Mouse (Mus musculus): ENCODE data around the gene Zfp69. TPM values are rescaled to one million over a fixed set of nuclear protein-coding genes. Genes with fewer than 3 reads are reported as not detected.
A peak's percentile ranks its signal among the peaks of the same experiment; 100 is the strongest.

The Zfp69 gene
- 1.0 and 2.3 TPM in 2 replicates for total RNA-seq (2015)
- 0.85 and 0.92 TPM in 2 replicates for total RNA-seq (2017)

GRCm38 (mm10) chr4:120951428-120951973 is at the start of gene Zfp69:
Gene Zfp69, minus strand, starts transcription at chr4:120951699.
- ATAC-seq (ENCODE audit: poor library complexity, severe bottlenecking) = peak; percentile 92

- no peak for ATAC-seq (ENCODE audit: poor library complexity, severe bottlenecking)
These were observed 49.5 kb upstream of the Zfp69 start for GRCm38 (mm10) chr4:121001042-121001441.

GRCm38 (mm10) chr4:120995911-120996310 is 44.4 kb upstream of the Zfp69 start:
- no peak for ATAC-seq (ENCODE audit: poor library complexity, severe bottlenecking)

DNA sequence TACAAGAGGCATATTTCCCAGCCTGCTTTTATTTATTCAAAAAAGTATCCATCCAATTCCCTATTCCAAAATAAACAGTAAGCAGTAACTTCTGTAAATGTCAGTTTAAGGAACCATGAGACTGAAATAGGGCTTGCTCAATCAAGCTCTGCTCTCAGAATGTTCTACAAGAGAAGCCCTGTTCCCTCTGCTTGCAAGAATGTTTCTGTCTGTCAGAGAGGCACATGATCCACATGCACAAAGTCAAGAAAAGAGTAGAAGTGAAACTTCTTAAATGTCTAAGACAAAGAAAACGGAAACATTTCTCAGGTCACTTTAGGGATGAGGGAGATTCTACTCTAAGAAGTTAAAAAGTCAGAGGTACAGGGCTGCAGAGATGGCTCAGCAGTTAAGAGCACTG is 41.5 kb upstream of the Zfp69 start:
- peak; percentile 95 for ATAC-seq (ENCODE audit: poor library complexity, severe bottlenecking)

GRCm38 (mm10) chr4:120992284-120992683 is 40.8 kb upstream of the Zfp69 start:
- no peak for ATAC-seq (ENCODE audit: poor library complexity, severe bottlenecking)

DNA sequence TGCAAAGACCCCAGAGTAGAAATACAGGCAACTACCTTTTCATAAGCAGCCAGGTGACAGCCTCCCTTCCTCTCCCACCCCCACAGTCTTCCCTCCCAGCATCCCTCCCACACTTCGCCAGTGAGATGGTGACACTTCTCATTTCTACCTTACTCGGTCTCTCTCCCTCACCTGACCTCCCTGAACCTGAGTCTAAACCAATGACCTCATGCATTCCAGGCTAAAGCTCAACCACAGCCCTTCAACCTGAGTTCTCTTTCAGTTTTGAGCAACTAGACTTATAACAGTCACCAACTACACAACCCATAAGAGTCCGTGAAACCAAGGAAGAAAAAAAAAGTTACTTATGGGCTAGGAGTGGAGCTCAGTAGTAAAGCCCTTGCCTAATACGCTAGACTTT is 35.8 kb upstream of the Zfp69 start:
- no peak for ATAC-seq (ENCODE audit: poor library complexity, severe bottlenecking)

DNA sequence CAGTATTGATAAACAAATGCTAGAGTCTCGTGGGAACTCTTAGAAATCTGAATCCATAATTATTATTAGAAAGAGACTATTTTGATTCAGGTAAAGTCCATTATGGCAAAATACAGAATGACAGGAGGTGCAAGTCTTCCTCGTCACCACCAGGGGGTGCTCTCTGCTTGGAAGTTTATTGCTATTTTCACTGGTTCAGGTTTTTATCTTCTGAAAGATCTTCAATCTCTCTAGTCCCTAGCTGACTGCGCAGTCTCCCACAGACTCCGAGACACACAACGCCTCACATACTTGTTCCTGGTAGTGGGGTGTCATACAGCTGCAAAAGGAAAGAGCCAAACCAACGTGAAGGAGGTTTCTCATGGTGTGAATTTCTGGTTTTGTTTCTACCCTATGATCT is 34.9 kb upstream of the Zfp69 start:
- ATAC-seq (ENCODE audit: poor library complexity, severe bottlenecking) = peak; percentile 91

GRCm38 (mm10) chr4:120978221-120978620 is 26.7 kb upstream of the Zfp69 start:
- ATAC-seq (ENCODE audit: poor library complexity, severe bottlenecking) = peak; percentile 67

GRCm38 (mm10) chr4:120975428-120975734 is 23.9 kb upstream of the Zfp69 start:
- peak; percentile 60 for ATAC-seq (ENCODE audit: poor library complexity, severe bottlenecking)

DNA sequence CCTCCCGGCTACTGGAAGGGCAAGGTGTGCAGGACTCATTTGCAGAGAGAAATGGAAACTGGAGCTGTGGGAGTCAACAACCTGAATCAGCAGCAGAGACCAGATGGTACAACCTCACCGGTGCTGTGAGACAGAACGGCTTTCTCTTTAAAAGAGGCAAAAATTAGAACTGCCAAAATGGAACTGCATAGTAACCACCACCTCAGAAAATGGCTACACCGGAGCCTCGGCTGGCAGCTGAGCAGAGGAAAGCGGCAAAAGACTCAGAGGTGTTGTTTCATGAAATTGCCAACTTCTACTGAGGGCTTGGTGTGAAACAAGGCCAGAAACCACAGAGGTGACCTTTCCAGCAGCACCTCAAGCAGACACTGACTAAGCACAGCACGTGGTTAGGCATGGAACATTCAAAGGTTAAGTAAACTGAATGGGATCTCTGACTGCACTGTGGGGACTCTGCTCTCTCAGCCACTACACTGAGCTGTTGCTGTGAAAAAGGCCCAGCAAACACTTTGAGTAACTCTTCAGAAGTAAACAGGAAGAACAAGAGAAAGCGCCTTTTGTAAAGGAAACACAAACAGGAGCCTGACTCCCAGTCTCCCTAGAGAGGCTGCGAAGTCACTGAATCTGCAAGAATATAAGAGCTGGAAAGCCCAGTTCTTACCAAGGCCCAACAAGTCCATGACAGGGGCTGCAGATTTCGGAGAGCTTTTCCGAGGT is 23.4 kb upstream of the Zfp69 start:
- ATAC-seq (ENCODE audit: poor library complexity, severe bottlenecking) = peak; percentile 54

- no peak for ATAC-seq (ENCODE audit: poor library complexity, severe bottlenecking)
These were observed 20.3 kb upstream of the Zfp69 start for GRCm38 (mm10) chr4:120971842-120972241.

GRCm38 (mm10) chr4:120969382-120970146 is 18.1 kb upstream of the Zfp69 start:
- ATAC-seq (ENCODE audit: poor library complexity, severe bottlenecking) = peak; percentile 48

DNA sequence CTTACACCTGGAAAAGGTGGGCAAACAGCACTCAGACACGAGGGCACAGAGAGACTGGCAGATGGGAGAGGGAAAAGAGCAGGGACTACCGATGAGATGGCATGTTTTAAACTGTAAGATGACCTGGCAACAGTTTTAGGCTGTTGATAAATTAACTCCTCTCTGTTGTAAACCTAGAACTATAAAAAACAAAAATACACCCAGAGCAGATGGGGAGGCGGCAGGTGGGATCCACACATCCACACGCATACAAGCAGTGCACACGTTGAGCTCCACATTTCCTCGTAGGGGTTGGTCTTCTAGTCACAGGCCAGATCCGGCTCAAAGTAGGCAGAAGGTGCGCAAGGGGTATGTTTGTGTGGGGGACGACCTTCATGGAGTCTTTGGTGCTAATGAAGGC is 17.0 kb upstream of the Zfp69 start:
- no peak for ATAC-seq (ENCODE audit: poor library complexity, severe bottlenecking)

GRCm38 (mm10) chr4:120955586-120955985 is 4.1 kb upstream of the Zfp69 start:
- ATAC-seq (ENCODE audit: poor library complexity, severe bottlenecking) = peak; percentile 22; the same call in 1 of the 2 replicates

- ATAC-seq (ENCODE audit: poor library complexity, severe bottlenecking) = no peak
These were observed 2.2 kb upstream of the Zfp69 start for GRCm38 (mm10) chr4:120953667-120954066.

- ATAC-seq (ENCODE audit: poor library complexity, severe bottlenecking) = no peak
These were observed 1.5 kb upstream of the Zfp69 start for GRCm38 (mm10) chr4:120953038-120953437.

DNA sequence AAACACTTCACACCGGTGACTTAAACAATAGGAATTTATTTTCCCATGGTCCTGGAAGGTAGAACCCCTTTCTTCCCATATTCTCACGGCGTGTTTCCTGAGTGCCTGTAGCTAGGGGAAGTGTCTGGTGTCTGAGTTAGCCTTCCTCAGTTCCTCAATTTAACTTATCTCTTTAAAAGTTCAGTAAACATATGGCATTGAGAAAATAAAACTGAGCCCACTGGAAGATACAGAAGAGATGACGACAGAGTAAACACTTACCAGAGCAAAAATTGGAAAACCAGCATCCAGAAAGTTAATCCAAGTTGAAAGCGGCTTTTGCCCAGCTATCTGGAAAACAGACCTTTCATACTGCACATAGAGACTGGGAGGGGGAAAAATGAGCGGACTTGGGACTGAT is 664 bp upstream of the Zfp69 start:
- ATAC-seq (ENCODE audit: poor library complexity, severe bottlenecking) = peak; percentile 39

DNA sequence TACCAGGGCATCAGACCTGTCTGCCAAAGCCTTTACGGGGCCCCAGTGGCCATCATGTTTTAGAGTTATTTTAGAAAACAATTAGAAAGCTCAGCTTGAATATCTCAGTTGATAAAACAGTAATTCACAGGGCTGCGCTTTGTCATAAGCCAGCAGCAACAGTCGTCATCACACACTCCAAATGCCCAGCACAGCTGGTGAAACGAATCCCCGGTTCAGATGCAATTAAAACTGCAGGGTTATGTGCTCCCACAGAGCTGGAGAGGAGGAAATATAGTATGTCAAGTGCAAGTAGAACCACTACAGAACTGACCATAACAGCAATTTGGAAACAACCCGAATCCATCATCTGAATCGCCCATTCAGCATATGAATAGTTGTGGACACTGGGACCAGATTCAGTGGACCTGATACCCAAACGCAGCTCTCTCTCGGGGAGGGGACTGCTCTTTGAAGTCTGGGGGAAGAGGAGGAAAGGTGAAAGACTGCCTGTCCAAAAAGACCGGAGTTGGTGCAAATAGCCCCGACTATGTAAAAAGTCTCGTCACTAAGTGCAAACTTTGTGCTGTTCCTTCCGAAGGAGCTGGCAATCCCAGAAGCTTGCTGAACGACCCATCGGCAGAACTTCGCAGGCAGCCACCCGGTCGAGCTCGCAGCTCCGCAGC is 604 bp downstream of the Zfp69 start:
- ATAC-seq (ENCODE audit: poor library complexity, severe bottlenecking) = no peak

GRCm38 (mm10) chr4:120948938-120949337 is 2.6 kb downstream of the Zfp69 start:
- no peak for ATAC-seq (ENCODE audit: poor library complexity, severe bottlenecking)

DNA sequence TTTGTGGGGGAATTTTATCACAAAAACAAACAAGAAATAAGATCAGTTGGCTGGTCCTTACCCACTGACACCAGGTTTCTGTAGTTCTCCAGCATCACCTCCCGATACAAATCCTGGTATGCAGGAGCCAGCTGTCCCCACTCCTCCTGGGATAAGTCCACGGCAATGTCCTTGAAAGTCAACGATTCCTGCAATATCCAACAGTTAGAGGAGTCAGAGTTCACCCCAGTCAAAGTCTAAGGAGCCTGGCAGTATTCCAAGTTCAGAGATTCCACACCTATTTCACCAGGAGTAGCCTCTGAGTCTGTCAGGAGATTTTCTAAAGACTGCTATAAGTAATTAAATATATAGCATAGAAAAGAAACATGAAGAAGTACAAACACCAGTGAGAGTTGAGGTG is 16.5 kb downstream of the Zfp69 start:
- no peak for ATAC-seq (ENCODE audit: poor library complexity, severe bottlenecking)

GRCm38 (mm10) chr4:120930736-120931135 is 20.8 kb downstream of the Zfp69 start:
- no peak for ATAC-seq (ENCODE audit: poor library complexity, severe bottlenecking)

GRCm38 (mm10) chr4:120928686-120929085 is 22.8 kb downstream of the Zfp69 start:
- ATAC-seq (ENCODE audit: poor library complexity, severe bottlenecking) = no peak

Data from megakaryocyte, adult 5-6 weeks (primary cell).